Mouse (Mus musculus): ENCODE results near the gene Itga6. TPM values are rescaled to one million over a fixed set of nuclear protein-coding genes. Genes with fewer than 3 reads are reported as not detected.
"Not testable (repeated sequence)": the region's sequence is repeated elsewhere in the genome, so short reads cannot be mapped to it uniquely, and the experiment has no call there.

Itga6 gene
- polyA plus RNA-seq, 1 experiment from 2014 or later: 31.1 TPM

DNA sequence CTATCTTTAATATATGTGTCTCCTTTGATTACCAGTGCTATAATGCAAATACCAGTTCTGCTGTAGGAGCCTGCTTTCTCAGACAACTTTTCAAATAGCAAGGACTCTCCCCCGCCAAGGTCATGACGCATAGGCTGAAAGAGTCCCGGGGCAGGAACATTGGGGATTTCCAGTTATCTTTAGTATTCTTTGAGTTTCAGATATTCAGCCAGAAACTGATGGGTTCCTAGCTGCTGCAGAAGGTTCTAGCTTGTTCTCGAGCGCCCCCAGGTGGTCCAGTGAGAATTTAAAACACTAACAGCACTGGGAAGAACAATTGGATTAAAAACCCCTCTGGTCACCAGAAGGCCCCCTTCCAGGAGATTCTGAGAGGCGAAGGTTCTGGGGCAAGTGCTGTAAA is 92.4 kb downstream of the Itga6 start:
- Histone ChIP-seq H3K27me3 (no peaks in the 10 kb centered on the region), H3K4me3 (no peak overlapping the region), H3K4me1 (no peaks in the 10 kb centered on the region), H3K36me3 (ENCODE audit: poor library complexity, severe bottlenecking) (peaks cover 54% of the 10 kb centered on the region), H3K27ac (no peak overlapping the region), H3K4me2 (no peak overlapping the region), H3K9me3 (replicated peaks) (no peaks in the 10 kb centered on the region), H3K9ac (no peak overlapping the region)
- ATAC-seq: no peak
- WGBS: 47% methylated on average over 6 of the region's 6 CpGs

DNA sequence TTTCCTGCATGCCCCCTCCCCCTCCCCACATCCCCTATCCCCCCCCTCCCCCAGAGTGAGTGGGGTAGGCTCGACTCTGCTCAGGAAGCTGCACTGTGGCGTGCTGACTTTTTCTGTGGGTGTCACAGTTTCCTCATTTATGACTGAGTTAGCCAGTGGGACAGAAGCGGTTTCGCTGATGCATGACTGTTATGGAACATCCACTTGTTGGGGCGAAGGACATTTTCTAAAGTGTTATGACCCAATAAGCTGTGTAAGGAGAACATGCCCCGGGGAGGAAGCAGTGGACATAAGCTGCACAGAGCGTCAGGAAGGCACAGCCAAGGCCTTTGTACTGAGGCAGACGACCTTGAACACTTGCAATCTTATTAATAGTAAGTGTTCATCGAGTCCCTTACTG is 97.9 kb downstream of the Itga6 start:
- no peak overlapping the region for H3K4me3 ChIP-seq
- no peak for ATAC-seq
- peaks cover 77% of the 10 kb centered on the region for H3K36me3 ChIP-seq (ENCODE audit: poor library complexity, severe bottlenecking)
- no peaks in the 10 kb centered on the region for H3K4me1 ChIP-seq
- H3K27me3 ChIP-seq: no peaks in the 10 kb centered on the region
- H3K9ac ChIP-seq: no peak overlapping the region
- H3K4me2 ChIP-seq: no peak overlapping the region
- H3K27ac ChIP-seq: no peak overlapping the region
- H3K9me3 ChIP-seq (replicated peaks): no peaks in the 10 kb centered on the region
- 85% methylated on average over 9 of the region's 9 CpGs for WGBS

DNA sequence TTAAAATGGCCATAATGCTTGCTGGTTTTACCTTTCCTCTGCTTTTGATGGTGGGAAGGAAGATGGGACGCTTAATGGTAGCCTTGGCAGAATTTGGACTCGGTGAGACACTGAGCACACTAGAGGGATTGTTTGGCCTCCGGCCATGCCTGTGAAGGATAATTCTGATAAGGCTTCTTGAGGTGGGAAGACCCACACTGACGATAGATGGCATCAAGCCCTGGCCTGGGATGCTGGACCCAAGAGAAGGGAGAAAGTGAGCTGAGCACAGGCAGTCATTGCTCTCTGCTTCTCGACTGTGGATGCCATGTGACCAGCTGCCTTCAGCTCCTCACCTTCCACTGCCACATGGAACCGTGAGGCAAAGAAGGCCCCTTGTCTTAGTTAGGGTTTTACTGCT is 99.5 kb downstream of the Itga6 start:
- Histone ChIP-seq H3K27me3 (no peaks in the 10 kb centered on the region), H3K36me3 (ENCODE audit: poor library complexity, severe bottlenecking) (peaks cover 75% of the 10 kb centered on the region), H3K4me1 (no peaks in the 10 kb centered on the region), H3K4me2 (no peak overlapping the region), H3K27ac (no peak overlapping the region), H3K9me3 (replicated peaks) (no peaks in the 10 kb centered on the region), H3K4me3 (no peak overlapping the region), H3K9ac (no peak overlapping the region)
- no peak for ATAC-seq
- WGBS: 91% methylated on average over 6 of the region's 6 CpGs

DNA sequence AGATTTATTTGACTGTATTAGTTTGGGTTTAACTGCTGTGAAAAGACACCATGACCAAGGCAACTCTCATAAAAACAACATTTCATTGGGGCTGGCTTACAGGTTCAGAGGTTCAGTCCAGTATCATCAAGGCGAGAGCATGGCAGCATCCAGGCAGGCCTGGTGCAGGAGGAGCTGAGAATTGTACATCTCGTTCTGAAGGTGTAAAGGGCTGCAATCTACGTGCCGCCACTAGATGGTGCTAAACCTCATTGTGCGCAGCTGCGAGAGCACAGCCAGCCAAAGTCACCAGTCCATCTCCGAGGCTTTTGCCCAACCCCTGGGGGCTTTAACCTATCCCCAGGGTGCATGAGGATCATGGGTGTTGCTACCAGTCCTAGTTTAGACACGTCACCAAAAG is 106.7 kb downstream of the Itga6 start:
- not testable (repeated sequence) for H3K9ac ChIP-seq; H3K4me2 ChIP-seq; H3K4me1 ChIP-seq; H3K27ac ChIP-seq; H3K4me3 ChIP-seq; H3K27me3 ChIP-seq; H3K9me3 ChIP-seq (replicated peaks)
- peak; percentile 65 for ATAC-seq
- under 1% methylated on average over 6 of the region's 8 CpGs for WGBS
- peaks cover 39% of the 10 kb centered on the region for H3K36me3 ChIP-seq (ENCODE audit: poor library complexity, severe bottlenecking)

DNA sequence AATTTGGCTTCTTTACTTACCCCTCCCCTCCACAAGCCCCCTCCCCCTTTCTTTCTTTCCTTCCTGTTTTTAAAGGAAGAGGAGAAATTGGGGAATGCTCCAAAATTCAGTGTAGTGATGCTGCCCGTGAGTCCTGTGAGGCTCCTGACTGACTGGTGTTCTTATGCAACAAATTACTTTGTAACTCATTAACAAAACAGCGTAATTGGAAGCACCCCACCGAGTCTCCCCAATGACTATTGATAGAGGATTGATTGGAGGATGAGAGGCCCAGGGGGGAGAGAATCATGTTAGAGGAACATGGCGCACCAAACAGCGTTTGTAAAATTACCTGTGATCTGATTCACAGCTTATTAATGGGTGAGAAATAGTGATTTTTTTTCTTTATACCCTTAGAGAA is 109.7 kb downstream of the Itga6 start:
- Histone ChIP-seq H3K27me3 (no peaks in the 10 kb centered on the region), H3K9ac (no peak overlapping the region), H3K9me3 (replicated peaks) (no peaks in the 10 kb centered on the region), H3K4me3 (no peak overlapping the region), H3K4me1 (no peaks in the 10 kb centered on the region), H3K27ac (no peak overlapping the region), H3K36me3 (ENCODE audit: poor library complexity, severe bottlenecking) (peaks cover 24% of the 10 kb centered on the region), H3K4me2 (no peak overlapping the region)
- 54% methylated on average over 5 of the region's 5 CpGs for WGBS
- ATAC-seq: no peak

DNA sequence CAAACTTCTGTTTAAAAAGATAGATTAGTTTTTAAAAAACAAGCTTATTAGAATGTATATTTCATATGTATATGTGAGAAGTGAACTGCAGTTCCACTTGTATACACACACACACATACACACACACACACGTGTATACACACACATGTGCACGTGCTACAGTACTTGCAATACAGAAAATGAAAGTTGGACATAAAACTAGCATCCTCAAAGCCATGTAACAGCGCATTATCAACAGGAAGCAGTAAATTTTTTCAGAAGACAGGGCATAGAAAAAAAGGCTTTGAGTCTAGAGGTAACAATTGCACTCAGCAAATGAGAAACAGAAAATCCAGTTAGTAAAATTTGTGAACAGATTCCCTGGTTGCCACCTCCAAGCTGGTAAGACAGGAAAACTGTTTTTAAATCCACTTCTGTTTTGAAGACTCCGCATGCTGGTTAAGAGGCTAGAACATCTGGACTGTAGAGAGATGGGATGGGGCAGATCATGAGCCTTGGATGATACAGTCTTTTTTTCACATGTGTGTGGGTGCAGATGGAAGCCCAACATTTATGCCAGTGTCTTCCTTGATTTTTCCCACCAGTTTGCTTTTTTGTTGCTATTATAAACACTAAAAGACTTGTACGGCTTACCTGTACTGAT is 118.2 kb downstream of the Itga6 start:
- no peaks in the 10 kb centered on the region for H3K36me3 ChIP-seq (ENCODE audit: poor library complexity, severe bottlenecking)
- no peaks in the 10 kb centered on the region for H3K27me3 ChIP-seq
- H3K27ac ChIP-seq: no peak overlapping the region
- no peak for ATAC-seq
- H3K4me1 ChIP-seq: no peaks in the 10 kb centered on the region
- H3K9ac ChIP-seq: no peak overlapping the region
- no peaks in the 10 kb centered on the region for H3K9me3 ChIP-seq (replicated peaks)
- no peak overlapping the region for H3K4me3 ChIP-seq
- no peak overlapping the region for H3K4me2 ChIP-seq
- 90% methylated on average over 5 of the region's 5 CpGs for WGBS

DNA sequence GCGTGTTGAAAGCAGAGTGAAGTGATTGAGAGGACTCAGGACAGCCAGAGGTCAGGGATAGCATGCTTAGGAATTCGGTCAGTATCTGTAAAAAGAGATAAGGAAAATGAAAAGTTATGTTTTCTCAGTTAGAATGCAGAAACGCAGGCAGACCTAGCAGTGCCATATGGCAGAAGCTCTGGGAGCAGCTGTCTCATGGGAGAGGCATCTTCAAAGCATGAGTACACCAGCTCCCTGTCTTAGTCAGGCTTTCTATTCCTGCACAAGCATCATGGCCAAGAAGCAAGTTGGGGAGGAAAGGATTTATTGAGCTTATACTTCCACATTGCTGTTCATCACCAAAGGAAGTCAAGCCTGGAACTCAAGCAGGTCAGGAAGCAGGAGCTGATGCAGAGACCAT is 119.6 kb downstream of the Itga6 start:
- Histone ChIP-seq H3K4me2 (no peak overlapping the region), H3K9ac (no peak overlapping the region), H3K4me1 (no peaks in the 10 kb centered on the region), H3K27ac (no peak overlapping the region), H3K9me3 (replicated peaks) (no peaks in the 10 kb centered on the region), H3K4me3 (no peak overlapping the region), H3K27me3 (no peaks in the 10 kb centered on the region), H3K36me3 (ENCODE audit: poor library complexity, severe bottlenecking) (no peaks in the 10 kb centered on the region)
- no peak for ATAC-seq
- 82% methylated on average over 3 of the region's 3 CpGs for WGBS

DNA sequence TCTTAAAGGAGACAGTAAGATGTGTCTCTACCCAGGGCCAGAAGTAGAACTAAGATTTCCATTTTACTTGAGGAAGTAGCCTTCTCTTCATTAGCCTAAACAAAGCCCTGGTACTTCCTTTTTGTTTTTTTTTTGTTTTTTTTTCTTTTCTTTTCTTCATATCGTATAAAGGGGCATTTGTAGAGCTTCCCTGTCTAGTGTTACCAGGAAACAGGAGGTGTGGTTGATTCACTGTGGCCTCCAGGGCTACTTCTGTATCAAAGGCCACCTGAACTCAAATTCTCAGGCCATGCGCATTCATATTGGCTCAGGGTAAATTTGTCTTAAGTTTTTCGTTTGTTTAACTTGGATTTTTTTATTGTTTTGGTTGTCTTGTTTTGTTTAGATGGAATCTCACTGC is 120.5 kb downstream of the Itga6 start:
- H3K27ac ChIP-seq: no peak overlapping the region
- H3K9me3 ChIP-seq (replicated peaks): no peaks in the 10 kb centered on the region
- no peak overlapping the region for H3K4me3 ChIP-seq
- H3K27me3 ChIP-seq: no peaks in the 10 kb centered on the region
- 73% methylated on average over 3 of the region's 3 CpGs for WGBS
- H3K36me3 ChIP-seq (ENCODE audit: poor library complexity, severe bottlenecking): no peaks in the 10 kb centered on the region
- ATAC-seq: no peak
- H3K9ac ChIP-seq: no peak overlapping the region
- H3K4me1 ChIP-seq: no peaks in the 10 kb centered on the region
- H3K4me2 ChIP-seq: no peak overlapping the region

DNA sequence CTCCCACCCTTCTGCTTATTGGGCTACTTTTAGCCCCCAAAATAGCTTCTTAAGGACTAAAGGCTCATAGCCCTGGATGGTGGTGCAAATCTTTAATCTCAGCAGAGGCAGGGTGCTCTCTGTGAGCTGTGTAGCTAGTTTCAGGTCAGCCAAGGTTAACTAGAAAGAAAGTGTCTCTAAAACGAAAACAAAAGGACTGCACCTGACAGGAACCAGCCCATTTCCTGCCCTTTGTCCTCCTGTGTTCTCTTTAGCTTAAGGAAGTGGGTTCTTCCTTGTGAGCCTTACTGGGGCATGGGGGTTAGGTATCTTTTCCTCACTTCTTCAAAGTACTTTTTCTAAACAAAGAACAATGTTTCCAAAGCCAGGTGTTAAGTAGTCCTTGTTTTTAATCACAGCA is 121.1 kb downstream of the Itga6 start:
- no peak overlapping the region for H3K9ac ChIP-seq
- H3K36me3 ChIP-seq (ENCODE audit: poor library complexity, severe bottlenecking): no peaks in the 10 kb centered on the region
- no peaks in the 10 kb centered on the region for H3K4me1 ChIP-seq
- no peaks in the 10 kb centered on the region for H3K27me3 ChIP-seq
- 62% methylated on average over 1 of the region's 1 CpGs for WGBS
- no peaks in the 10 kb centered on the region for H3K9me3 ChIP-seq (replicated peaks)
- H3K4me3 ChIP-seq: no peak overlapping the region
- H3K27ac ChIP-seq: no peak overlapping the region
- ATAC-seq: no peak
- H3K4me2 ChIP-seq: no peak overlapping the region

DNA sequence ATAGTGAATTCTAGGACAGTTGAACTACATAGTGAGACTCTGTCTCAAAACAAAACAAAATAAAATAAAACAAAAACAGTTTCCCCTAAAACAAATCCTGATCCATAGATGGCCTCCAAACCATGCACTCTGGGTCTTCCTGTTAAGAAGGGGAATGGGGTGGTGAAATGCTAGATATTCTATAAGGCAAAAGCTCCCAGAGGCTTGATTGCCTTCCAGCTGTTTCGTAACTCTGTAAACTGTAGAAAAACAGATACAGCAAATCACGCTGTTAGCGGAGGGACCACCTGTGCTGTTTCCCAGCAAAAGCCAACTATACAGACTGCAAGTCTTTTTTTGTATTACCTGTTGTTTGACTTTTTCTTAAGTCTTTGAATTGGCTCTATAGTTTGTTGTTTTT is 121.6 kb downstream of the Itga6 start:
- Histone ChIP-seq H3K9me3 (replicated peaks) (no peaks in the 10 kb centered on the region), H3K9ac (no peak overlapping the region), H3K36me3 (ENCODE audit: poor library complexity, severe bottlenecking) (no peaks in the 10 kb centered on the region), H3K4me1 (no peaks in the 10 kb centered on the region), H3K4me2 (no peak overlapping the region), H3K4me3 (no peak overlapping the region), H3K27ac (no peak overlapping the region), H3K27me3 (no peaks in the 10 kb centered on the region)
- ATAC-seq: no peak
- WGBS: 80% methylated on average over 3 of the region's 3 CpGs

DNA sequence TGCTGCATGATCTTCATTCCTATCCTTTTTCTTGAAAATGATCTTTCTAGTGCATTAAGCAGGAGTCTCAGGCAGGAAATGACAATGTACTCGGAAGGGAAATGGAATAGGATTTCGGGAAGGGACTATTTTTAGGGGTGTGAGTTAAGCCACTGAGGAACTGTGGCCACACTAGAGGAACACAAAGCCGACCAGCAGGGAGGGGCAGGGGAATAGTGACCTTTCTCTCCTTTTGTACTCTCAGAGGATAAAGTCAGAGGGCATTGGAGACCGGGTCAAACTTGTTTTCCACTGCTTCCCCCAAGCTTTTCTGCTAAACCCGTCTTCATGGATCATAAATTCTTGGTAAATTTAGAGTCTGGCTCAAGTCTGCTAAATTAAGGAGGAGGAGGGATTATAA is 122.1 kb downstream of the Itga6 start:
- 8% methylated on average over 5 of the region's 5 CpGs for WGBS
- no peak overlapping the region for H3K4me3 ChIP-seq
- H3K27me3 ChIP-seq: no peaks in the 10 kb centered on the region
- ATAC-seq: no peak
- H3K9ac ChIP-seq: no peak overlapping the region
- no peak overlapping the region for H3K4me2 ChIP-seq
- H3K27ac ChIP-seq: no peak overlapping the region
- H3K9me3 ChIP-seq (replicated peaks): no peaks in the 10 kb centered on the region
- no peaks in the 10 kb centered on the region for H3K36me3 ChIP-seq (ENCODE audit: poor library complexity, severe bottlenecking)
- H3K4me1 ChIP-seq: no peaks in the 10 kb centered on the region

DNA sequence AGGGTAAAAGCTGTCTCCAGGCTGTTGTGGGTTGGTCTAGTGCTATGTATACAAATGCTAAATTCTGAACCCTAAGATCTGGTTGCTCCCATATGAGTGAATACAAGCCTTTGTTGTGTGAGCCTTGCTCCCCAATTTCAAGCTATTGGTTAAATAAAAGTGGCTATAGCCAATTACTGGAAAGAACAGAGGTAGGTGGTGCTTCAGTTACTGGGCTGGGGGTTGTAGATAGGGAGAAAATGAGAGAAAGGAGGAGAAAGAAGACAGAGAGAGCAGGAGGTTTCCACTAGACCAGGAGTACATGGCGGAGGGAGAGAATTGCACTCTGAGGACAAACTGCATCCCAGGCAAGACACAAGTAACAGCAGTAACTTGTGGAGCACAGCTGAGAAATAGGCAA is 122.8 kb downstream of the Itga6 start:
- H3K27ac ChIP-seq: no peak overlapping the region
- no peak overlapping the region for H3K4me2 ChIP-seq
- H3K36me3 ChIP-seq (ENCODE audit: poor library complexity, severe bottlenecking): no peaks in the 10 kb centered on the region
- WGBS: 94% methylated on average over 1 of the region's 1 CpGs
- no peaks in the 10 kb centered on the region for H3K27me3 ChIP-seq
- no peak overlapping the region for H3K9ac ChIP-seq
- no peak for ATAC-seq
- H3K4me1 ChIP-seq: no peaks in the 10 kb centered on the region
- no peak overlapping the region for H3K4me3 ChIP-seq
- H3K9me3 ChIP-seq (replicated peaks): no peaks in the 10 kb centered on the region

DNA sequence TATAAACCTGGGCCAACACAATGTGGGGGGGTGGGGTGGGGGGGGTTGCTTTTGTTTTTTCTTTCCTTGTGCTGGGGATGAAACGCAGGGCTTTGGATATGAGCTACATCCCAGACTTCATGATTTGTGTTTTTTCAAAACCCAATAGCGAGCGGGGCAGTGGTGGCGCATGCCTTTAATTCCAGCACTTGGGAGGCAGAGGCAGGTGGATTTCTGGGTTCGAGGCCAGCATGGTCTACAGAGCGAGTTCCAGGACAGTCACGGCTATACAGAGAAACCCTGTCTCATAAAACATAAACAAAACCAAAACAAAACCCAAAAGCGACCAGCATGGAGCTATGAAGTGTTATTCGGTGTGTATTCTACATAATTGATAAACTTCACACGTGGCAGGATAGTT is 126.7 kb downstream of the Itga6 start:
- Histone ChIP-seq H3K27me3 (peaks cover 3% of the 10 kb centered on the region; the same call in 1 of the 2 replicates), H3K27ac (no peak overlapping the region), H3K4me3 (peak overlapping the region; percentile 81), H3K4me1 (peaks cover 16% of the 10 kb centered on the region), H3K4me2 (peak overlapping the region; percentile 89), H3K9me3 (replicated peaks) (no peaks in the 10 kb centered on the region), H3K9ac (no peak overlapping the region), H3K36me3 (ENCODE audit: poor library complexity, severe bottlenecking) (no peaks in the 10 kb centered on the region)
- ATAC-seq: no peak
- WGBS: 84% methylated on average over 10 of the region's 10 CpGs
